Mouse (Mus musculus) bone marrow macrophage, adult 2 months (primary cell): ENCODE measurements around the gene Tpm4.

ENCODE experiments used
- CTCF ChIP-seq: IDR thresholded peaks from 2 replicates; pipeline ENCODE4 v1.5.1; 2012; ENCODE audit warnings: low read depth, mild to moderate bottlenecking, low read length, moderate library complexity
- POLR2A ChIP-seq: IDR thresholded peaks from 2 replicates; pipeline ENCODE4 v1.6.1; 2012; ENCODE audit warnings: mild to moderate bottlenecking, low read depth, low read length, borderline replicate concordance

DNA sequence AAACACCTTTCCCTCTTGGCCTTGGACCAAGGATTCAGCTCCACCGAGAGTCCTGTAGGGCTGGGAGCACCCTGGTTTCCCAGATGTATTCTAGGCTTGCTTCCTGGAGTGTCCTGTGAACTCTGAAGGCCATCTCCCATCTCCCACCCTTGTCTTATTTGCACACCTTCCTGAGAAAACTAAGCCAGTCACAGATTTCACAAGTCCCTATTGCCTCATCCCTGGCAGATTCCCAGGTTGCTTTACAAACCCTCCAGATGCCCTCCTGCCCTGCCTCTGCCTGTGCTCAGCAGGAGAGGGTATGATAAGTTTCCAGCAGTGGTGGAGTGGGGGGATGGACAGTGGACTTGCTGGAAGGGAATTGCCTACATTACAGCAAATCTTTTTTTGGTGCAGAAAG is 11.3 kb downstream of the Tpm4 start:
- TF ChIP-seq POLR2A (no peak), CTCF (no peak)
